Mouse (Mus musculus): ENCODE data around the gene Ccdc89. TPM values are rescaled to one million over a fixed set of nuclear protein-coding genes. Genes with fewer than 3 reads are reported as not detected.

The Ccdc89 gene
- total RNA-seq (2014; fragmentation: Nextera tagmentation) (not detected in 2 replicates), total RNA-seq (2017) (0.60 TPM in 1 of 2 replicates, not detected in the other)

DNA sequence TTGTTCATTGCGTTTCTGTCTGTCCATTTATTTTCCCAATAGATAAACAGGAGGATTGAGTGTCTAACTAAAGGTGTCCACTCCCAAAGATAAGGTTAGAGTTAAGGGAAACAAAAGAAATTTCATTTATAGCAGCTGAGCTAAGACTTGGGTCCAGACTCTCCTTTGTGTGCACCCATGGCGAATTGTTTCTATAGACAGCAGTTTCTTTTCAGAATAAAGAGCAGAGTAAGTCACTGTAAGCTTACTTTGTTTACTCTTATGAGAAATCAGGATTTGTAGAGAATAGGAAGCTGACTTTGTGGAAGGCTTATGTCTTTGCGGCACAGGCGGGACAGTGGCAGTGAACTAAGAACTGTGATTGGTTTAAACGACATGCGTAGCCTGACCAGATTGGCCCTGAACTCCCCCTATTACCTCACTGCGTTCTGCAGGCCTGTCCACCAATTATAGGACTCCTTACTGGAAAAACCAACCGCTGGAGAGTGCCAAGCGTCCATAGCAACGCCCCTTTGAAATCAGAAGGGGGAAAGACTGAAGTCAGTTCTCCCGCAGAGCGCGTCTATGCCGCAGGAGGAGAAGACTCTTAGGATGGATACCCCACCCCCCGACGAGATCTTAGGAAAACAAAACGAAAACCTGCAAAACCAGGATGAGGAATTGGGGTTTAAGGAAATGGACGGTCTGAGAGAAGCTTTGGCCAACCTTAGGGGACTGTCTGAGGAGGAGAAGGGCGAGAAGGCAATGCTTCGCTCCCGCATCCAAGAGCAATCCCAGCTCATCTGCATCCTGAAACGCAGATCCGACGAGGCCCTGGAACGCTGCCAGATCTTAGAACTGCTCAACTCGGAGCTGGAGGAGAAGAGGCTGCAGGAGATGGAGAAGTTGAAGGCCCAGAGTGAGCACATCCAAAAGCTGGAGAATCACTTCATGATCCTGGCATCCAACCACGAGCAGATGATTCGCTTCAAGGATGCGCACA is at the start of gene Ccdc89:
Gene Ccdc89, plus strand, starts transcription at position 558 of the 982 bp plus-strand sequence.
- ATAC-seq (replicated peaks; ENCODE audit: poor library complexity, severe bottlenecking), result peak; percentile 100

DNA sequence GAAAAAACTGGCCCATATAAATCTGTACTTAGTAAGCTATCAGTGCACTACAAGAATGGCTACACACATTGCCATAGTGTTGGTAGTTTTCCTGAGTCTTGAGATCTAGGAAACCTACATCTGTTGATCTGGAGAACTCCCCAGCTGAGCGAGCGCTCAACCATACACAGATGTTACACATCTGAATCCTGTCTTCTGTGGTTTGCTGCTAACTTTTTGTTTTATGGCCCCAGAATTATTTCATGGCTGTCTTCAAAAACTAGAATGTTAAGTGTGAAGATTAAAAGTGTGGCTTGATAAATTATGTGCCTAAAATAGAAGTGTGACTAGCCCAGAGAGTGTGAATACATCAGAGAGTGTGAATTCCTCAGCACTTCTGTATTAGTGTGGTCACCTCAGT is 42.0 kb upstream of the Ccdc89 start:
- no peak for ATAC-seq (replicated peaks; ENCODE audit: poor library complexity, severe bottlenecking)

DNA sequence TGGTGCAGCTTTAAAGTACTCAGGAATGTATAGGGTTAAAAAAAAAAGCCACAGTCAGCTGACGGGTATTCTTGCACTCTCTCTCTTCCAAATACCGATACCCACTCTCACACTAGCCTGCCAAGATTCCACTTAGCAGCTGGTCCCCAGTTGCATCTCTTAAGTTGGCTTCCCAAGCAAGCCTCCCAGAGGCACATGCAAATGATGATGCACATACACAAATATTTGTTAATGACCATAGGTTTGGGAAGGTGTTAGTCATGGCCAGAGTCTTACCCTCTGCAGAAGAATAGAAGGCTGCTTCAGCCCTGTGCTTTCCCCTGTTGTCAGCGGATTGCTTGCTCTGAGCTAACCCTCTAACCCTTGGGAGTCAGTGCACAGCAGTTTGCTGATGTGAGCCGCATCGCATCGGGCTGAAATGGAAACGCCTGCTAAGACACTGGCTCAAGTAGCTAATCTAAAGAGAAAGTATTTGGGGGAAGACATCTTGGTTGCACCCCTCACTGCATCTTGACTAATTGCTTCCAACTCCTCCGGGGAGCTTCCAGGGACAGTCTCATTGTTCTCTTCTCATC is 39.4 kb upstream of the Ccdc89 start:
- no peak for ATAC-seq (replicated peaks; ENCODE audit: poor library complexity, severe bottlenecking)

DNA sequence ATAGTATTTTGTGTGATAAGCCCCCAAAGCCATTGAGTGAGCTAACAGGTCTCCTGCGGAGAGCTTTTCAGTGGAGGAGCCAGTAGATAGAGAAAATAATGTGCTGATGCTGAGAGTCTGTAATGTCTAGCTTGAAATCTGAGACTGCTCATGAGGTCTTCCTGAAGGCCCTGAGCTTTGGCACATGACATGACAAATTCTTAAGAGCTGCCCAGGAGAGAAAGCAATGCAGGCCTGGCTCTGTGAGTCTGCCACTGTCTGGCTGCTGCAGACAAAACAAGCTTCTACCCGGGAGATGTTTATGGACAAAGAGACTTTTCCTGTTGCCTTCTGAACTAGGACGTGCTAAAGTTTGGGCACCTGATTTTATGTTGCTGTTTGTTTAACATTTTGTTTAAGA is 36.6 kb upstream of the Ccdc89 start:
- no peak for ATAC-seq (replicated peaks; ENCODE audit: poor library complexity, severe bottlenecking)

DNA sequence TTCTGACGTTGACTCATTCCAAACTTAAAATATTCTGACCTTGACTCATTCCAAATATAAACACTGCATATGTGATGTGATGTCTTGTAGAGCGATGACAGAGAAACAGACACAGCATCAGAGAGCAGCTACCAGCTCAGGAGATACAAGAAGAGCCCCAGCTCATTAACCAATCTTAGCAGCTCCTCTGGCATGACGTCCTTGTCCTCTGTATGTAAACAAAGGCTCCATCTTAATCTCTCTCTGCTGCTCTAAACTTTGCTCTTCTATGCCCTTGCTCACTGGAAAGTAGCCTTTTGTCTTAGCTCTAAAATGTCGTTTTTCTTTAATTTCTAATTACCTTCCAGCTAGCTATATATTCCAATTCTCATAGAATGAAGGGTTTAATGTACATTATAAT is 31.3 kb upstream of the Ccdc89 start:
- no peak for ATAC-seq (replicated peaks; ENCODE audit: poor library complexity, severe bottlenecking)

DNA sequence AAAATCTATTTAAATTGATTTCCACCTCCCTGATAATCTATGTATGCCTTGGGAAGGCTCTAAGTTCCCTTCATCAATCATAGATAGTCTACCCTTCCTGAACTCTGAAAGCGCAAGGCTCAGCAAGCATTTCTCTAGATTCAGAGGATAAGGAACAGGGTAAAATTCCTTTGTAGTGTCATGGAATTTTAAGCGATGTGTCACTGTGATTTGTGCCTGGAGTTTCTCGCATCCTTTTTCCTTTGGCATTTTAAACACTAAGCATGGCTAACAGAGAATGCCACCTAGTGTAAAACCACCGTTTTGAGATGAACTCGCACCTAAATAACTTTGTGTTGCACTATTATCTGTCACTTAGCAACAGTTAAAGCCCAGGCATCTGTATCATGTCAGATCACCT is 30.4 kb upstream of the Ccdc89 start:
- no peak for ATAC-seq (replicated peaks; ENCODE audit: poor library complexity, severe bottlenecking)

DNA sequence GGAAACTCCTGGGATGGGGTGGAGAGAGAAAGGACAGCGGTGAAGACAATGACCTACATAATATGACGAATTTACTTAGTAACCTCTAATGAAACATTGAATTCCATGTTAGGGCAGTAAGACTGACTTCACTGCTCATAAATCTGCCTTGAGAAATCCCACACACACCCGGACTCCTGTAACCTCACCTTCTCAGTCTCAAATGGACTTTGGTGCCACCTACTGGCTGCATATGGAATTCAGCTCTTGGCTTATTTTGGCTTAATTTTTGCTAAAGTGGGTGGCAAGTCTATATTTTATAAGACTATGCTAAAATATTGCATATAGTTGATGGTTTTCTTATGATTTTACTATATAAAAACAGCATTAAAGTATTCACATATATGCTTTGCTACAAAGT is 16.4 kb upstream of the Ccdc89 start:
- peak; percentile 96 for ATAC-seq (replicated peaks; ENCODE audit: poor library complexity, severe bottlenecking)

DNA sequence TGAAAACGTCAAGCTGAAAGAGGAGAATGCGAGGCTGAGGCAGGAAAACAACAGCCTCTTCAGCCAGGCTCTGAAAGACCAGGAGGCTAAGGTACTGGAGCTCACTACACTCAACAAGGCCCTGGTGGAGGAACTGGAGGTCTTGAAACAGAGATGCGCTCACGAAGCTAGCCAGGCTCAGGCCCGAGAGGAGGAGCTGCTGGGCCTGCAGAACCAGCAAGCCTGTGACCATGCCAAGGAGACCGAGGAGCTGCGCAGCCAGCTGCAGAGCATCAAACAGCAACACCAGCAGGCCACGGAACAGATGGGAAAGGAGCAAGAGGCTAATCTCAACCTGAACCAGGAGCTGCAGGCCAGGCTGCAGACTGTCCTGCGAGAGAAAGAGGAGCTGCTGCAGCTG is 629 bp downstream of the Ccdc89 start:
- ATAC-seq (replicated peaks; ENCODE audit: poor library complexity, severe bottlenecking), result no peak

DNA sequence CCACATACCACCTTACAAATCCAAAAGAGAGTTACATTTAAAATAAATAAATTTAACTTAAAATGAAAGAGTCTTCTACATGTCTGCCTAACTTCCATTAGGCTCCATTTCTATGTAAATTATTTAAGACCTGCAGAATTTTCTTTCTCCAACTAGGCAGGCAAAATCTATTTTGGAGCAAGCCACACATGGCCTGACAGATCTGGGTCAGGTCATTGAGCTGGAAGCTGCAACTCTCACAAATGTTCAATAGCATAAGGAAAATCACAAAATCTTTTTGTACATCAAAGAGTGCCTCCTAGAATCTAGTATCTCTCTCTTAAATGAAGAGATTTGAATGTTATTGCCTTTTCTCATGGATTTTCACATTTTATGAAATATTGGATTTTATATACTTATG is 5.8 kb downstream of the Ccdc89 start:
- no peak for ATAC-seq (replicated peaks; ENCODE audit: poor library complexity, severe bottlenecking)

DNA sequence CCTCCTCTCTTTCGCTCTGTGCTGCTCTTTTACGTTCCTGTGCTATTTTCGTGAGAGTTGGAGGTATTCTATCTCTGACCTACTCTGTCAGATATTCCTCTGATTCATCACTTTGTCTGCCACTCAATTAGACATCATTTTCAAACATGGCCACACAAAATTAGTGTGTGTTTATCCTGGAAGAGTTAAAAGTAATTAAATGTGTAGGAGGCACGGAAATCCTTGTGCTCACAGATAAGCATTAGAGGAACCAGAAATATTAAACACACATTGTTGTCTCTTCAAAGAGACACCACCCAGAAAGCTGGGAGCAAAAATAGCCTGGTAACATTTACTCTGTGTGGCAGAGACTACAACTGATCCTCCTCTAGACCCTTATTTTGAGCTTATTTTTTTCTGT is 13.7 kb downstream of the Ccdc89 start:
- ATAC-seq (replicated peaks; ENCODE audit: poor library complexity, severe bottlenecking), result no peak

DNA sequence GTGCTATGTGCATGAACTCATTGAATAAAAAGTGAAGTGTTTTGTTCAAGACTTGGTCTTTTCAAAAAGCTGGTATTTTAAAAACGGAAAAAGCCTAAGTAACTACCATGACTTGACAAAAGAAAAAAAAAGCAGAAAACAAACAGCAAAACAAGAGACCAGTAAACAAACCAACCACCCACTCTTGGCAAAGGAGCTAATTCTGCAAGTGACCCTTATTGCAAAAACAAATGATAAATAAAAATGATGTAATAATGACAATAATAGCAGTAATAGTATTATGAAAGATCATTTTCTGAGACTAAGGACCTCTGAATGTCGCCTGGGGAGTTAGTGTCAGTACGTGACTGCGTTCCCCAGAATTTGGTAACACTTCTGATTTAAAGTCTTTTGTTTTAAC is 15.7 kb downstream of the Ccdc89 start:
- ATAC-seq (replicated peaks; ENCODE audit: poor library complexity, severe bottlenecking), result peak; percentile 12; the same call in 1 of the 2 replicates

DNA sequence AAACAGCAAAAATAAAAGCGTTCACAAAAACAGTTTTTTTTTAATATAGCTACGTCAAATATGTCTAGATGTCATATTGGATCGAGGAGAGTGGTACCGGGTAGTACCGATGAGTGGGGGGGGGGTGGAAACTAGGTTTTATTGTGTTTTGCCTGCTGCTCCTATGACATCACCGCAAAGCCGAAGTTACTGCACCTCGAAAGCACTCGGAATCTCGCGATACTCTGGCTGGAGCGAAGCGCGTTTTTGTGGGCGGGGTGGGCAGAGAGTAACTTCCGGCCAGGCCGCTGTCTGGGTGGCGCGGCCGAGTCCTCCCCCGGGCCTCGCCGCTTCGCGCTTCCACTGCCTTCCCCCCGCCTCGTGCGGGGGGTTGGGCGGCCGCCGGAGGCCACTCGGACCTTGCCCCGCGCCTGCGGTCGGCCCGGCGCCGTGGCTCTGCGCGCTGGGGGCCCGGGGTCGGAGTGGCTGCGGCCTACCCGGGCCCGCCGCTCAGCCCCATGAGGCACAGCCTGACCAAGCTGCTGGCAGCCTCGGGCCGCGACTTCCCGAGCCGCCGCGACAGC is 16.2 kb downstream of the Ccdc89 start, which contains the start of gene Crebzf:
Gene Crebzf, plus strand, starts transcription at position 212 of the 563 bp plus-strand sequence.
- peak; percentile 86 for ATAC-seq (replicated peaks; ENCODE audit: poor library complexity, severe bottlenecking)

DNA sequence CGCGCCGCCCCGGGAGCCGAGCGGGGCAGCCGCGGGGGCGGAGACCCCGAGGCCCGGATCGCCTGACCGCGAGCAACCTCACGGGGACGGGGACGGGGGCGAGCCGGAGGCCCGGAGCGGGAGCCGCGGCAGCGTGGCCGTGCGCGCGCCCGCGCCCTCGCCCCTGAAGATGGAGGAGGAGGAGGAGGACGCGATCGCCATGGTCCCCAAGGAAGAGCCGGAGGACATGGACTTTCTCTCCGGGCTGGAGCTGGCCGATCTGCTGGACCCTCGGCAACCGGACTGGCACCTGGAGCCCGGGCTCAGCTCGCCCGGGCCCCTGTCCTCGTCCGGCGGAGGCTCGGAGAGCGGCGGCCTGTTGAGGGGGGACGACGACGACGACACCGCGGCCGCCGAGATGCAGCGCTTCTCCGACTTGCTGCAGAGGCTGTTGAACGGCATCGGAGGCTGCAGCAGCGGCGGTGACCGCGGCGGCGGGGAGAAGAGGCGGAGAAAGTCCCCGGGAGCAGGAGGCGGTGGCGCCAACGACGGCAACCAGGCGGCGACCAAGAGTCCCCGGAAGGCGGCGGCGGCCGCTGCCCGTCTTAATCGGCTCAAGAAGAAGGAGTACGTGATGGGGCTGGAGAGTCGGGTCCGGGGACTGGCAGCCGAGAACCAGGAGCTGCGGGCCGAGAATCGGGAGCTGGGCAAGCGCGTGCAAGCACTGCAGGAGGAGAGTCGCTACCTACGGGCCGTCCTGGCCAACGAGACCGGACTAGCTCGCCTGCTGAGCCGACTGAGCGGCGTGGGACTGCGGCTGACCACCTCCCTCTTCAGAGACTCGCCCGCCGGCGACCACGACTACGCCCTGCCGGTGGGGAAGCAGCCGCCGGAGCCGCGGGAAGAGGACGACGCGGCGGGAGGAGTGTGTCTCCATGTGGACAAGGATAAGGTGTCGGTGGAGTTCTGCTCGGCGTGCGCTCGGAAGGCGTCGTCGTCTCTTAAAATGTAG is 17.0 kb downstream of the Ccdc89 start:
- peak; percentile 46 for ATAC-seq (replicated peaks; ENCODE audit: poor library complexity, severe bottlenecking)

DNA sequence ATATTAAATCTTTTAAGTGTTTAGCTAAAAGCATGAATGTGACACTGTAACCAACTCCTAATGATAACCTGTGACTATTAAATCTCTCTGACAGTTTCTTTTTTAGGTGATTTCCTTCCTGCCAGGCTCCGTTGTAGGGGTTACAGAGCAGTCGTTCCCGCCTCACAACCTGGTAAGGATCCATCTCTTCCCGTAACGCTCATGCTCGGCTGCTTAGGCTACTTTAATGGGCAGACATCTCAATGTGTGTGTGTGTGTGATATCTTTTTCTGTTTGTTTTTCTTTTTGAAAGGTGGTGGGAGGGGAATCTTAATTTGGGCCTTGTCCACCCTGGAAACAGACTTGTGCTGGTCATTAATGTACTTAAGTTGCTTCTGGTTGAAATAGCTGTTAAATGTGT is 17.8 kb downstream of the Ccdc89 start:
- no peak for ATAC-seq (replicated peaks; ENCODE audit: poor library complexity, severe bottlenecking)

DNA sequence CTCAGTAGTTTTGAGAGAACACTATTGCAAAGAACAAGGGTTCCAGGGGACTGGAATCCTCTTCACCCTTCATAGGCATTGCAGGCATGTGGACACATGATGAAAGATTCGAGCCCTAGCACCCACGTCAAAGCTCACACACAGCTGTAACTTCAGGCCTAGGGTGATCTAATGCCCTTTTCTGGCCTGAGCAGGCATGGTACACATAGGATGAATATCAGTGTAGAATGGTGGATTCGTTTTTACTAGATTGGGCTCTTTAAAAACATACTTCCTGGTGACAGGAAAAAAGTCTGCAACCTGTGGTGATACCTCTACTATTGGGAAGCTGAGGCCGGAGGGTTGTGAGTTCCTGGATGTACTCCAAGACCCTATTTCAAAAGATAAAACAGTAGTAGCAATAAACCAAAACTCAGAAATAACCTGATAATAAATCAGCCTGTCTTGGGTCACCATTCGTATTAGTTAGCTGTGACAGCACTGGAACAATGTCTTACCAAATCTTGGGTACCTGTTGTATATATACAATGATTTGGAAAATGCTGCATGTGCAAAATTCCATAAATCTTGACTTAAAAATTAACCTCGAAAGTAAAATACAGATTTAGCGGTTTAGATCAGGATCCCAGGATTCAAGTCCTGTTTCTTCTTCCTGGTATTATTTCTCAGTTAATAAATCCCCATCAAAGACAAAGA is 29.9 kb downstream of the Ccdc89 start:
- 0 out of 2 replicates have a peak, but pooled peaks have one; percentile 3 for ATAC-seq (replicated peaks; ENCODE audit: poor library complexity, severe bottlenecking)

DNA sequence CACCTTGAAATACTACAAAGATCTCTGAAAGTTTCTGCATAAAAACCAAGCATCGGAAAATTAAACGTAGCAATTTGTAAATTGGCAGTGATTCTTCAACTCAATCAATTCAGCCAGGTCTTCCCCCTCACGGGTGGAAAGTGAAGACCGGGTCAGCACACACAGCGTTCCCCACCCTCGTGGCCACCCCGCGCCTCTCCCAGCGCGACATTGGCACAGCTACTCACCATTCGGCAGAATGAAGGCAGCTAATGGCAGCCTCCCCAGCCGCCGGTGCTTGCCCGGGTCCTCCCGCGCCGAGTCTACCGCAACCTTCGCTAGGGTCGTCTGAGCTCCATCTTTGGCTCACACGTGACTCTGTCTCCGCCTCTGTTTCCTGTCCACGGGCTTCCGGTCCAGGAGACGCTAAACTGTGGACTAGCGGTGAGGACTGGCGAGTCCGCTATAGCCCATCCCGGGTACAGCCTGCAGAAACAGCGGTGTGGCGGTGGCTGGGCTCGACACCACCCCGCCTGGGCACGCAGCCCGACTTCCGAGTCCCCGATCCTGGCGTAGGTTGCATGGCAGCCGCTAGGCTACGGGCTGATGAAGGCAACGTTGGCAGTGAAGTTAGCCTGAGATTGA is 30.6 kb downstream of the Ccdc89 start, which contains the start of gene Tmem126a:
Gene Tmem126a, minus strand, starts transcription at position 385 of the 624 bp plus-strand sequence.
- ATAC-seq (replicated peaks; ENCODE audit: poor library complexity, severe bottlenecking), result peak; percentile 89

DNA sequence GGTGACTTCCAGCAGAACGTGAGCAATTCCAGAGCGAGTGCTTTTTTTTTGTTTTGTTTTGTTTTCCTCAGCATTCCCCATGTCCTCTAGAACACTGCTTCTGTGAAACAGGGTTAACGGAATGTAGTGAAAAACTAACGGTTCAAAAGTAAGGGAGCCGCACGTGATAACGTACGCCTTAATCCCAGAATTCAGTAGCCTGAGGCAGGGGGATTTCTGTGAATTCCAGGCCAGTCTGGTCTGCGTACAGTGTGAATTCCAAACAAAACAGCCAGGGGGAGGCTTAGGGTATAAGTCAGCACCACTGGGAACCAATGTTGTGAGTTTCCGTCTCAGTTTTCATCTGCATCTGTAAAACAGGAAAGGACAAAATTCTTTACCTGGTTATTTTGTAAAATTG is 31.1 kb downstream of the Ccdc89 start:
- no peak for ATAC-seq (replicated peaks; ENCODE audit: poor library complexity, severe bottlenecking)

DNA sequence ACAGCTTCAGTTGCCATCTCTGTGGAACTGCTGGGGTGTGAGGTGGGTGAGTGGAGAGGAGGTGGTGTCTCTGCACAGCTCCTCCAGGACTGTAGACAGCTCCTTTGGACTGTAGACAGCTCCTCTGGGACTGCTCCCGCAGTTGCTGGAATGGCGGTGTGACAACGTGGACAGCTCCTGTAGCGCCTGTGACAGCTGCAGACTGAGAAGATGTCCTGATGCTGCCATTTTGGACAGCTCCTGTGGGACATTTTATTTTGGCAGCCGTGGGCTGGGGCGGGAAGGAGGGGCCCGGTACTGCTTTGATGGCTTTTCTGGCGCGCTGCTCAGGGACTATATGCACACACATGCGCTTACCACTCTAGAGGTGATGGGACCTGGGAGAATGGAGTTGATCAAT is 34.0 kb downstream of the Ccdc89 start:
- no peak for ATAC-seq (replicated peaks; ENCODE audit: poor library complexity, severe bottlenecking)

DNA sequence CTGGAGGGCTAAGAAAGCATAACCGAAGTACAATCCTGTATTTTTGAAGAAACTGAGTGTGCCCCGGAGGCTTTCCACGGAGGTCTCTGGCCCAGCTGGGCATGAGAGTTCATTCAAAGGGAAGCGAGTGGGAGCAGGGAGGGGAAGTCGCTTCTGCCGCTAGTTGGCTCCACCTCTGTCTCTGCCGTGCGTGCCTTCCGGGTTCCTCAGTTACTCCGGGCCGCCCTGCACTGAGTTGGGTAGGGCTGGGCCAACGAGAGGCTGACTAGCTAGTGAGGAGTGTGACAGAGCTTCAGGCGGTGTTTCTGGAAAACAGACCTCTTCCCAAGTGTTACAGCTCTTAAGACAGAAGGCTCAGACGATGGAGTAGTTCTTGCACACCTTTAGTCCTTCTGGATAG is 34.6 kb downstream of the Ccdc89 start:
- peak; percentile 70 for ATAC-seq (replicated peaks; ENCODE audit: poor library complexity, severe bottlenecking)

Data from granulocyte monocyte progenitor cell, adult 5-6 weeks (primary cell).